Mouse (Mus musculus): ENCODE measurements around the gene Mtch2.

Mtch2 gene

DNA sequence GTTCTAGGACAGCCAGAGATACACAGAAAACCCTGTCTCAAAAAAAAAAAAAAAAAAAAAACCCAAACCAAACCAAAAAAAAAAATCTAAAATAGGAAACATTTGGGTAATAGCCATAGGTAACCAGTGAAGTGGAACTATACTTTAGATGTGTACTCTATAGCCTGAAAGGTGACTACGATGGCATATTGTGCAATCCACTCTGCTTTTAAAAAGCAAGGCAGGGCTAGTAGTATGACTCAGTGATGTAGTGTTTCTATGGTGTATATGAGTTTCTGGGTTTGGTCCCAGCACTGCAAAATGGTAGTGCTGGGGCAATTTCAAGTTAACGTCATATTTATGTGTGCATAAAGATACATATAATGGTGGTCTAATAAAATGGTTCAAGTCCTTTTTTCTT is 59.8 kb downstream of the Mtch2 start:
- DNase-seq (ENCODE audit: low read depth, low spot score), result no peak

DNA sequence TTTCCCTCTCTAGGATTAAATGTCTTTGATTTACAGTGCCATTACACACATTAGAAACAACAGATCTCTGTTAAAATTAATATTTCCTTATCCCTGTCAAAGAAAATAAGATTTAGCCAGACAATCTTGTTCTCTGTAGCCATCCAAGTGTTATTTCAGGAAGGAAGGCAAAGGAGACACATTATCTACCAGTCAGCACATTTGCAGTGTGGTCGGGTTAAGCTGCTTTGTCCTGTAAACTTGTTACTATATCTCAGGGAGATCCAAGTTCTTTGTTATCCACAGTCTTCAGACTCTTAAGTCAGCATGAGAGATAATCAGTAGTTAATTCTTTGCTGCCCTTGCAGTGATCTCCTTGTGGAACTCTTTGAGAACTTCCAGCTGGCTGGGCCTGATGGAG is 63.9 kb downstream of the Mtch2 start:
- no peak for DNase-seq (ENCODE audit: low read depth, low spot score)

DNA sequence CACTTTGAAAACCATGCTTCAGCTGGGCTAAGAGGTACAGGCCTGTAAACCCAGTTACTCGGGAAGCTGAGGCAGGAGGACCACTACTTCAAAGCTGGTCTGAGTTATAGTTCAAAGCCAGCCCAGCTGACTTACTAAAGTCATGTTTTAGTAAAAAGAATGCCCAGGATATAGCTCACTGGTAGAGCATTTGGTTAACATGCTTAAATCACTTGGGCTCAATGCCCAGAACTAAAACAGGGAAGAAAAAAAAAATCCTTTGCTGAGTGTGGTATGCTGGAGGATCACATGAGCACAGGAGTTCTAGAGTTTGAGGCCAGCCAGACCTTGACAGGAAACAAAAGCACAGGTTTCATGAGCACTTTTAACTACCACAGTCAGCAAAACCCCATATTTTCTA is 64.7 kb downstream of the Mtch2 start:
- no peak for DNase-seq (ENCODE audit: low read depth, low spot score)

DNA sequence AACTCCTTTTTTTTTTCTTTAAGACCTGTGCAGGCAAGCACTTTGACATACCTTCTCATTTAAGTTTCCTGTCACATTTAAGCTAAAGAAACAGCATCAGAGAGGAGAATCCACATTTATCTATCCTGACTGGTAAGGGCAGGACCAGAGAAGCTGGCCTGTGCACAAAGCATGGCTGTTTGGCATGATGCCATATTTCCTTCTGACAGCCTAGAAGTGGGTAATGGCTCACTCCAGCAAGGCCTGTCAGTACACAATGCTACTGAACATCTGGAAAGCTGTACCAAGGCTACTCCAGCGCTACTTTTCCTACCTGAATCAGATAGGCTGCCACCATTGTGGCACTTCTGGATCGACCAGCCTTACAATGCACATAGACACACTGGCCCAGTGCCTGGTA is 66.7 kb downstream of the Mtch2 start:
- DNase-seq (ENCODE audit: low read depth, low spot score), result no peak

DNA sequence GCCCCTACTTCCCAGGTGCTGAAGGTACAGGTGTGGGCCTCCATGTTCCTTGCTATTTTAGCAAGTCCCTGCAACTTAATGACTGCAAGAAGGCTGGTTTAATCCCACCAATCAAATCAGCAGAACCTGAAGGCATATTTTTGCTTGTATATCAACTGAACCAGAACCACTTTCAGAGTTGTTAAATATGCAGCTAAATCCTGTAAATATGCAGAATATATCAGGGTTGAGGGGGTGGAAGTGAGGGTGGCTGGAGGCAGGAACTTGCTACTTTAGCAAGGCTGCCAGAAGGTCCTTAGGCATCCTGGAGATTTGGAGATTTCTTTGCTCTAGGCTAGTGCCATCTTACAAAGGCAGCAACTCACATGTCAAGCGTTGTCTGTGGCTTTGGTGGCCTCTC is 68.6 kb downstream of the Mtch2 start:
- no peak for DNase-seq (ENCODE audit: low read depth, low spot score)

All from CD4-positive, CD25-positive, alpha-beta regulatory T cell, adult 2 months (primary cell).